Mouse (Mus musculus): ENCODE measurements around the gene Dcaf12l2. TPM values are rescaled to one million over a fixed set of nuclear protein-coding genes. Genes with fewer than 3 reads are reported as not detected.

Dcaf12l2 gene
- polyA plus RNA-seq (2016; fragmentation: Nextera tagmentation; extraction: Ambion mirVana): 1.4 and 1.6 TPM in 2 replicates

DNA sequence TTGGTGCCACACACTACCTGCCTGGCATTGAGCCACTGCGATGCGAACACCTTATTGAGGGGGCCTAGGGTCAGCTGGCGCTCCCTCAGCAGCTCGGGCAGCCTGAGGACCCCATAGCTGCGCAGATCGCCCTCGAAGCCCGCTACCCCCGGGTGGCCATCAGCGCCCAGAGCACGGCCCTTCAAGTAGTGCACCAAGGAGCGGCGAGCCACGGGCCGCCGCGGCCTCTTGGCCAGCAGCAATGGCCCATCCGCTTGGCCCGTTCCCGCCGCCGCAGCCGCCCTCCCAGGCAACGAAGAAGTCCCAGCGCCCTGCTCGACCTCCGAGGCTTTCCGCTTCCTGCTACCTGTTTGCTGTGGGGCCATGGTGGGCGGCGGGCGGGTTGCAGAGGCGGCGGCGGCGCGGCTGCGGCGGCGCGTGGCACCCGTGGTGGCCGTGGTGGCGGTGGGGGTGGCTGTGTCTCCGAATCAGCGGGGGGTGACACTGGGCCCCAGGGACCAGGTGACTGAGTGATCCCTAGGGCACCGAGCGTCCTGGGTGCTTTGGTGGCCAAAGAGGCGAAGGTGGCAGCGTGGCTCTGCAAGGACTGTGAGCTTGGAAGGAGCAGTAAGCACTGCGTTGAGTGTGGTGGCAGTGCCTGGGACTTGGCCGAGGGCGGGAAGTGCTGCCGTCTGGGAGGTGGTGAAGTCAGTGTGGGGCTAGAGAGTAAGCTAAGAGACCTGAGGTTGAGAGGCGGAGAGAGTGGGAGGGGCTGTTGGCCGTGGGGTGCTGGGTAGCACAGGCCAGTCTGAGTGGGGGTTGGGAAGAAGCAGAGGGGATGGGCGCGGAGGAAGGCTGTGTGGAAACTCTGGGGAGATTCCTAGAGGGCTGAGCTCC is at the start of gene Dcaf12l2:
Gene Dcaf12l2, minus strand, starts transcription at position 697 of the 876 bp plus-strand sequence.
- DNase-seq (ENCODE audit: low spot score): peak; percentile 43
- Histone ChIP-seq H3K27ac (replicated peaks) (peak within 1 kb of the TSS; percentile 83), H3K4me1 (no peaks in the 10 kb centered on the region), H3K9me3 (replicated peaks) (0 out of 2 replicates have a peak, but pooled peaks cover 4% of the 10 kb centered on the region), H3K27me3 (ENCODE audit: low read depth, poor library complexity, severe bottlenecking) (peaks cover 8% of the 10 kb centered on the region; the same call in 1 of the 2 replicates), H3K4me3 (peak within 1 kb of the TSS; percentile 59), H3K36me3 (no peaks in the 10 kb centered on the region)
- 17% methylated on average over 51 of the region's 57 CpGs for WGBS

DNA sequence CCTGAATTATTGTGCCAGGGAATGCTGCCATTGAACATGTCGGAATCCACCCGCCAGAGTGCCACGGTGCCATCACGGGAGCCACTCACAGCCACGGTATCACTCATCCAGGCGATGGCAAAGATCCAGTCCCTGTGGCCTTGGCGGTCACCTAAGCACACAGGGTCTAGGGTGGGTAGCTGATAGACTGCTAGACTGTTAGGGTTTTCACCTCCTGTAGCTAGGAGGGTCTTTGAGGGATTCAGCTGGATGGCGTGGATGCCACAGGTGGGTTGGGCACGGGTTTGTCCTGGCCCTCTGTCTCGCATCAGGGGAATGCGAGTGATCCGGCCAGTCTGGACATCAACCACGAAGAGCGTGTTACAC is 879 bp downstream of the Dcaf12l2 start:
- Histone ChIP-seq H3K36me3 (no peaks in the 10 kb centered on the region), H3K4me3 (peak overlapping the region; percentile 59), H3K27ac (replicated peaks) (no peak overlapping the region), H3K9me3 (replicated peaks) (0 out of 2 replicates have a peak, but pooled peaks cover 4% of the 10 kb centered on the region), H3K4me1 (no peaks in the 10 kb centered on the region), H3K27me3 (ENCODE audit: low read depth, poor library complexity, severe bottlenecking) (peaks cover 8% of the 10 kb centered on the region; the same call in 1 of the 2 replicates)
- WGBS: 76% methylated on average over 14 of the region's 14 CpGs
- no peak for DNase-seq (ENCODE audit: low spot score)

All from midbrain, embryonic 10.5 days (tissue).